Mouse (Mus musculus) neural tube, embryonic 15.5 days (tissue): ENCODE results near the gene Commd8. TPM values are rescaled to one million over a fixed set of nuclear protein-coding genes. Genes with fewer than 3 reads are reported as not detected.

Experiments used
- ATAC-seq: fragments of 200-750 bp; cut with Nextera tagmentation; 2 replicates; pipeline ENCODE4 v1.8.0; 2017; ENCODE audit warnings: mild to moderate bottlenecking, moderate TSS enrichment, moderate library complexity; ENCODE audit not compliant: low FRiP score
- H3K27ac ChIP-seq: fragments of 300-500 bp; sonication (generic); replicated peaks from 2 replicates; pipeline ENCODE4 v1.5.1; 2015; ENCODE audit warnings: mild to moderate bottlenecking, inconsistent platforms
- H3K27me3 ChIP-seq: fragments of 300-500 bp; sonication (generic); replicated peaks from 2 replicates; pipeline ENCODE4 v1.6.1; 2015; ENCODE audit warnings: inconsistent platforms
- H3K36me3 ChIP-seq: fragments of 300-500 bp; sonication (generic); 2 replicates; pipeline ENCODE4 v1.6.1; 2015; ENCODE audit warnings: inconsistent platforms
- H3K4me1 ChIP-seq: fragments of 300-500 bp; sonication (generic); 2 replicates; pipeline ENCODE4 v1.6.1; 2015; ENCODE audit warnings: inconsistent platforms
- H3K4me2 ChIP-seq: fragments of 300-500 bp; sonication (generic); 2 replicates; pipeline ENCODE4 v1.6.1; 2015; ENCODE audit warnings: inconsistent platforms, mild to moderate bottlenecking, moderate library complexity
- H3K4me3 ChIP-seq: fragments of 300-500 bp; sonication (generic); replicated peaks from 2 replicates; pipeline ENCODE4 v1.5.1; 2015; ENCODE audit warnings: mild to moderate bottlenecking, inconsistent platforms
- H3K9ac ChIP-seq: fragments of 300-500 bp; sonication (generic); replicated peaks from 2 replicates; pipeline ENCODE4 v1.6.1; 2015; ENCODE audit warnings: mild to moderate bottlenecking, inconsistent platforms
- H3K9me3 ChIP-seq: fragments of 300-500 bp; sonication (generic); replicated peaks from 2 replicates; pipeline ENCODE4 v1.6.1; 2016; ENCODE audit warnings: inconsistent platforms
- WGBS: fragments of 180-500 bp; shearing (Covaris S2); methylation state at CpG from one replicate; pipeline ENCODE4 v1.1.7; 2015; ENCODE audit warnings: mixed read lengths; 5-methylcytosine and 5-hydroxymethylcytosine counted together
- polyA plus RNA-seq: library from polyadenylated mRNA; unstranded; fragments of >200 nt; fragmentation: Nextera tagmentation; extraction: Ambion mirVana; gene quantifications from 2 replicates; pipeline ENCODE4 v1.2.1, GENCODE M21; 2015

Commd8 gene
- polyA plus RNA-seq, 1 experiment from 2014 or later: 142 TPM

GRCm38 (mm10) chr5:72195442-72195841 lies 27.5 kb upstream of the Commd8 start:
- Histone ChIP-seq H3K4me1 (no peaks in the 10 kb centered on the region), H3K36me3 (no peaks in the 10 kb centered on the region), H3K27me3 (no peaks in the 10 kb centered on the region), H3K27ac (no peak overlapping the region), H3K4me2 (no peak overlapping the region), H3K9ac (no peak overlapping the region), H3K9me3 (no peaks in the 10 kb centered on the region), H3K4me3 (no peak overlapping the region)
- WGBS: 80% methylated on average over 1 of the region's 1 CpGs
- ATAC-seq: no peak

DNA sequence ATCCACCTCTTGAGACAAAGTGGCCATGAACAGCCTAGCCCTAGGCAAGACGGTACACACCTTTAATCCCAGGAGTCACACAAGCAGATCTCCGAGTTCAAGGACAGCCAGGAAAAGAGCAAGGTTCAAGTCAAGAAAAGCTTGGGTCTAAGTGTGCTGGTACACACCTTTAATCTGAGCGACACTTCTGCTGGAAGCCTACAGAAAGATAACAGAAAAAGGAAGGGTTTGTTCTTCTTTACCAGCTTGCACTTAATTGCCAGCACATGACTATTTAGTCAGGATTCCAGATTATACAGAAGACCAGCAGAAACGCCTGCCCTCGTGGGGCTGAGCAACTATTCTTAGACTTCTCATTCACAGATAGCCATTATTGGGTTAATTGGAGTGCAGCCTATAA lies 23.9 kb upstream of the Commd8 start:
- H3K9ac ChIP-seq: no peak overlapping the region
- no peak for ATAC-seq
- WGBS: 92% methylated on average over 5 of the region's 5 CpGs
- no peaks in the 10 kb centered on the region for H3K36me3 ChIP-seq
- H3K27me3 ChIP-seq: no peaks in the 10 kb centered on the region
- no peaks in the 10 kb centered on the region for H3K9me3 ChIP-seq
- H3K4me1 ChIP-seq: no peaks in the 10 kb centered on the region
- no peak overlapping the region for H3K4me2 ChIP-seq
- H3K27ac ChIP-seq: no peak overlapping the region
- H3K4me3 ChIP-seq: no peak overlapping the region

GRCm38 (mm10) chr5:72191154-72191553 lies 23.2 kb upstream of the Commd8 start:
- Histone ChIP-seq H3K4me2 (no peak overlapping the region), H3K9ac (no peak overlapping the region), H3K36me3 (no peaks in the 10 kb centered on the region), H3K27ac (no peak overlapping the region), H3K27me3 (no peaks in the 10 kb centered on the region), H3K4me3 (no peak overlapping the region), H3K9me3 (no peaks in the 10 kb centered on the region), H3K4me1 (no peaks in the 10 kb centered on the region)
- 72% methylated on average over 7 of the region's 7 CpGs for WGBS
- no peak for ATAC-seq

DNA sequence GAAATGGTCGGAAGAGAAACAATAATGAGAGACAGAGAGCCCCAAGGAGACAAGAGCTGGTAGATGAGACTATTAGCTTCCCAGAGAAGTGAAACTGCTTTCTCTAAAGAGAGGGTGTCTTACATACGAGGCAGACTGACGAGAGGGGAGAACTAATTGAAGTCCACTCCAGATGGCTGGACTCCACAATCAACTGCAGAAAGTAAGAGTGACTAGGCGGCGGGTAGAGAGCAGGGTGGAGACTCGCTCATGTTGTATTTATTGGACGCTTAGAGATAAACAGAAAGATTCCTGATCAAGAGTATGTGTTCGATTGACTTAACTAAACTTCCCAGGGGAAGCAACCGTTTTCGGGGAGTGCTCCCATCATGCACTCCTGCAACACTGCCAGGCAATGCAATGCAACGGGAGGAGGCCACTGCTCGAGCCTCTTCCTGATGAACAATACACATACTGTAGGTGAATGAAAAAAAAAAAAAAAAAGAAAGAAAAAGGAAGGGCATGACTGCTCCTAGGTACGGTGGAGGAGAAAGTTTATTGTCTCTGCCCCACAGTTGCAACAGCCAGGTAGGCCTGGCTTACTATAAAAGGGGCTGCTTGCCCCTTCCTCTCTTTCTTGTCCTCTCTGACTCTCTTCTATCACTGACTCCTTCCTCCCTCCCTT lies 16.6 kb upstream of the Commd8 start:
- Histone ChIP-seq H3K9me3 (no peaks in the 10 kb centered on the region), H3K4me3 (no peak overlapping the region), H3K27me3 (no peaks in the 10 kb centered on the region), H3K9ac (no peak overlapping the region), H3K4me1 (no peaks in the 10 kb centered on the region), H3K36me3 (no peaks in the 10 kb centered on the region), H3K4me2 (no peak overlapping the region), H3K27ac (no peak overlapping the region)
- no peak for ATAC-seq
- 89% methylated on average over 13 of the region's 13 CpGs for WGBS

DNA sequence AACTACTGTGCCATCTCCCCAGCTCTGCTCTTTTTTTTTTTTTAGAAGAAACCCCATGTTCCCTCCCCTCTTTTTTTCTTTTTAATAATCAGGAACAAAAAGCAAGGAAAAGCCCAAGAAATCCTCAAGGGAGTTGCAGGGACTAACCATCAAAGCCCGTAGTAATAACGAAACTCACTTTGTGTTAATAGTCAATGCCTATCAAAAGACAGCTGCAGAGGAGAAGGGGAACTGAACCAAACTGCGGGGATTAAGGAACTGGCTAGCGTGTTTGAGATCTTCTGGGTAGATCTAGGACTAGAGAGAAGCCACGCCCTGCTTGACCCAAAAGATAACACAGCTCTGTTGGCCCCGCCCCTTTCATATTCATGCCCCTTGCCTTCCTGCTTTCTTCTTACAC lies 15.9 kb upstream of the Commd8 start:
- no peak overlapping the region for H3K9ac ChIP-seq
- H3K4me2 ChIP-seq: no peak overlapping the region
- WGBS: 92% methylated on average over 6 of the region's 6 CpGs
- H3K36me3 ChIP-seq: no peaks in the 10 kb centered on the region
- H3K27ac ChIP-seq: no peak overlapping the region
- no peak for ATAC-seq
- no peak overlapping the region for H3K4me3 ChIP-seq
- no peaks in the 10 kb centered on the region for H3K27me3 ChIP-seq
- no peaks in the 10 kb centered on the region for H3K9me3 ChIP-seq
- no peaks in the 10 kb centered on the region for H3K4me1 ChIP-seq

DNA sequence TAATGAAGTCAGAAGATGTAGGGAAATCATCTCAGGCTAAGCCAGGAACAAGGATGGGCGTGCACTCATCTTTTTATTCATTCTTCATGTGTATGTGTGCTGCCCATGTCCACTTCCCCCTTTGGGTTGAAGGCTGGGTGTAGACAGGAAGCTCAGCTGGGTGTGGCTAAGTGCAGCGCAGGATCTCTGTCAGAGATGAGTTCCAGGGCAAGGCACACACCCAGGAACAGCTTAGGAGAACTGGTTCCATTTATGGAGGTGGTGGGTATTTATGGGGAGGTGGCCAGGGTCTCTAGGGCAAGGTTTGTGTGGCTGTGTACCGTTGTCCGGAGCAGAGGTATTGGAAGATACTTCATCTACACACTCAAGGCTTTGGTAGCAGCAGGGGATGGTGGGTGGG lies 14.8 kb upstream of the Commd8 start:
- ATAC-seq: no peak
- no peaks in the 10 kb centered on the region for H3K27me3 ChIP-seq
- no peak overlapping the region for H3K9ac ChIP-seq
- no peaks in the 10 kb centered on the region for H3K9me3 ChIP-seq
- H3K27ac ChIP-seq: no peak overlapping the region
- no peaks in the 10 kb centered on the region for H3K4me1 ChIP-seq
- WGBS: 87% methylated on average over 4 of the region's 4 CpGs
- H3K4me3 ChIP-seq: no peak overlapping the region
- H3K4me2 ChIP-seq: no peak overlapping the region
- H3K36me3 ChIP-seq: no peaks in the 10 kb centered on the region

GRCm38 (mm10) chr5:72181194-72181593 lies 13.2 kb upstream of the Commd8 start:
- H3K9ac ChIP-seq: no peak overlapping the region
- no peaks in the 10 kb centered on the region for H3K4me1 ChIP-seq
- WGBS: 41% methylated on average over 1 of the region's 1 CpGs
- no peaks in the 10 kb centered on the region for H3K36me3 ChIP-seq
- H3K9me3 ChIP-seq: no peaks in the 10 kb centered on the region
- H3K4me3 ChIP-seq: no peak overlapping the region
- no peaks in the 10 kb centered on the region for H3K27me3 ChIP-seq
- H3K27ac ChIP-seq: no peak overlapping the region
- ATAC-seq: no peak
- H3K4me2 ChIP-seq: no peak overlapping the region

DNA sequence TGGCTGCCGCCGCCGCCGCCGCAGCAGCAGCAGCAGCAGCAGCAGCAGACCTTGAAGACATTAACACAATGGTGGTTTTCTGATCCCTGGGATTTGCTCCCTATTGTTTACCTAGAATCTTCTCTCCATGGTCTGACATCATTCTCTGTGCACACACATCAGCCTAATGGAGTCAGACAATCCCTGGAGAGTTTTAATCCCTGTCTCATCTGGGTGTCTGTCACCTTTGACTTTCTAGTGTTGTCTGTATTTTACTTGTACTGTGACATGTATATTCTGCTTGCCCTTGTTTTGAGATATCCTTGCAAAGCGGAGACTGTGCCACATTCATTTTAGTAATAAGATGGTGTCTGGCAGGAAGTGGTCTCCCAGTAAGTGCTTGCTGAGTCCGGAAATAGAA lies 7.5 kb upstream of the Commd8 start:
- Histone ChIP-seq H3K4me2 (peak overlapping the region; percentile 30), H3K4me1 (peaks cover 3% of the 10 kb centered on the region; the same call in 1 of the 2 replicates), H3K9ac (no peak overlapping the region), H3K36me3 (no peaks in the 10 kb centered on the region), H3K9me3 (no peaks in the 10 kb centered on the region), H3K27ac (no peak overlapping the region), H3K27me3 (no peaks in the 10 kb centered on the region), H3K4me3 (no peak overlapping the region)
- 24% methylated on average over 7 of the region's 7 CpGs for WGBS
- ATAC-seq: peak; percentile 50; the same call in 1 of the 2 replicates

DNA sequence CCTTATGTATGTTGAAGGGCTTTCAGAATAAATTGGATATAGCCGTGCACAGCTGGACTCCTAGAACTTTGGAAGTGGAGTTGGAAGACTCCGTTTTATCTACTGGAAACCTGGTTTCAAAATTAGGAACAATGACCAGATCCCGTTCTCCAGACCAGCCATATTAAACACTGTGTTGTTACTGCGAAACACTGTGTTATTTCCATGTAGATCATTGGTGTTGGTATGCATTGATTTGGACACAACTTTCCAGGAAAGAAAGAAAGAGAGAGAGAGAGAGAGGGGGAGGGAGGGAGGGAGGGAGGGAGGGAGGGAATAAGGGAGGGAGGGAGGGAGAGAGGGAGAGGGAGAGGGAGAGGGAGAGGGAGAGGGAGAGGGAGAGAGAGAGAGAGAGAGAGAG lies 7.1 kb upstream of the Commd8 start:
- Histone ChIP-seq H3K27ac (no peak overlapping the region), H3K9me3 (no peaks in the 10 kb centered on the region), H3K4me3 (no peak overlapping the region), H3K27me3 (no peaks in the 10 kb centered on the region), H3K4me2 (peak overlapping the region; percentile 30; the same call in 1 of the 2 replicates), H3K9ac (no peak overlapping the region), H3K36me3 (no peaks in the 10 kb centered on the region), H3K4me1 (peaks cover 3% of the 10 kb centered on the region; the same call in 1 of the 2 replicates)
- WGBS: 82% methylated on average over 4 of the region's 4 CpGs
- no peak for ATAC-seq

DNA sequence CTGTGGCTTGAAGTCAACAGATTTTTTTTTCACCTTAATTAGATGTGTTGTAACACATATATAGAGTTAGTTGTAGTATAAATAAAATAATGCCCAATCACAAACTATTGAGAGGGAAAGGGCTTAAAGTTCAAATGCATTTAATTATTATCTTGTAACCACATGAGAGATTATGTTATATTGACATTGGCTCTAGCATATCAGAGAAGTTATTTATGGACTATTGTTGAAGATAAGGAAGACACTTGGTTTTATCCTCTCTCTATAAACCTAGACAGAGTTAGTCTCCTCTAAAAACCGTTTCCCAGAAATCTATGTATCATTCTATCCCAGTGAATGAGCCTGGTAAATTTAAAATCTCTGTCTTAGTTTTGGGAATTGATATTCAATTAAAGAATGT lies 5.5 kb upstream of the Commd8 start:
- H3K4me1 ChIP-seq: peaks cover 3% of the 10 kb centered on the region; the same call in 1 of the 2 replicates
- H3K4me2 ChIP-seq: no peak overlapping the region
- H3K4me3 ChIP-seq: no peak overlapping the region
- H3K27me3 ChIP-seq: no peaks in the 10 kb centered on the region
- H3K36me3 ChIP-seq: no peaks in the 10 kb centered on the region
- no peak overlapping the region for H3K27ac ChIP-seq
- no peak for ATAC-seq
- H3K9ac ChIP-seq: no peak overlapping the region
- H3K9me3 ChIP-seq: no peaks in the 10 kb centered on the region
- 76% methylated on average over 1 of the region's 1 CpGs for WGBS

- no peak overlapping the region for H3K27ac ChIP-seq
- WGBS: 39% methylated on average over 3 of the region's 3 CpGs
These were observed 4.7 kb upstream of the Commd8 start for GRCm38 (mm10) chr5:72172675-72173074.

GRCm38 (mm10) chr5:72170067-72170466 lies 2.1 kb upstream of the Commd8 start:
- Histone ChIP-seq H3K9ac (no peak overlapping the region), H3K4me1 (peaks cover 15% of the 10 kb centered on the region), H3K27ac (no peak overlapping the region), H3K4me2 (no peak overlapping the region), H3K36me3 (0 out of 2 replicates have a peak, but pooled peaks cover 3% of the 10 kb centered on the region), H3K4me3 (no peak overlapping the region), H3K27me3 (no peaks in the 10 kb centered on the region), H3K9me3 (no peaks in the 10 kb centered on the region)
- 73% methylated on average over 6 of the region's 6 CpGs for WGBS
- ATAC-seq: no peak

More at GRCm38 (mm10) chr5:72172675-72173074, 4.7 kb upstream of the Commd8 start:
- H3K4me3 ChIP-seq: no peak overlapping the region
- ATAC-seq: no peak
- no peak overlapping the region for H3K9ac ChIP-seq
- no peaks in the 10 kb centered on the region for H3K27me3 ChIP-seq
- H3K4me1 ChIP-seq: peaks cover 3% of the 10 kb centered on the region; the same call in 1 of the 2 replicates
- H3K36me3 ChIP-seq: no peaks in the 10 kb centered on the region
- no peaks in the 10 kb centered on the region for H3K9me3 ChIP-seq
- no peak overlapping the region for H3K4me2 ChIP-seq
